Mouse (Mus musculus): Measurements from ENCODE around the gene Pnmal1. TPM values are rescaled to one million over a fixed set of nuclear protein-coding genes. Genes with fewer than 3 reads are reported as not detected.
"Not testable (repeated sequence)": the region's sequence is repeated elsewhere in the genome, so short reads cannot be mapped to it uniquely, and the experiment has no call there.

The Pnmal1 gene
- total and polyA plus RNA-seq, 3 experiments: 0.57 to 7.2 (median 2.6) TPM

DNA sequence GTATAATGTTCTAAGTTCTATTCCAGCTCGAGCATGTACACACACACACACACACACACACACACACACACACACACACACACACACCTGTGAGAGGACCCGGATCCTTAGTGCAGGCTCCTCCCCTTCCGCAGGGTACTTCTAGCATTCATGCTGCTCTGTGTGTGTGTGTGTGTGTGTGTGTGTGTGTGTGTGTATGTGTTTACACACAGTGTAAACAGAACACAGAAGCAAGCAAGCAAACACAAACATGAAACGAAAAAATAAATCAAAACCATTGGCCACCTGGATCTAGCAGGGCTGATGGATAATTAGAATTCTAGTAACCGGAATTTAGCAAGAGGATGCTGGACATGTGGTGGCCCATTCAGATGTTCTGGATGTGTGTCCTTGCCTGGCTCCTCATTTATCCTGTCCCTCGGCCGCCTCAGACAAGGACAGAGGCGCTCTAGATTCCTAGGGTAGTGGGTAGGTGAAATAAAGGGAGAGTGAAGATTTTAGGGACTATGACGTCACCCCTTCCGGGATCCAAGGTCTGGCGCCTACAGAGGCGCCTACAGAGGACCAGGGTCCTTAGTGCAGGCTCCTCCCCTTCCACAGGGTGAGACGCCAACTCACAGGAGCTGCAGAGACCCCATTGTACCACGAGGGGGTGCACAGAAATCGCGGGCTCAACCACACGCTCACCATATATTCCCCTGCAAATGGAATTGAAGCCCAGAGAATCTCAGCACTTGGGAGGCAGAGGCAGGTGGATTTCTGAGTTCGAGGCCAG lies 8.4 kb upstream of the Pnmal1 start:
- peak; percentile 86 for DNase-seq

DNA sequence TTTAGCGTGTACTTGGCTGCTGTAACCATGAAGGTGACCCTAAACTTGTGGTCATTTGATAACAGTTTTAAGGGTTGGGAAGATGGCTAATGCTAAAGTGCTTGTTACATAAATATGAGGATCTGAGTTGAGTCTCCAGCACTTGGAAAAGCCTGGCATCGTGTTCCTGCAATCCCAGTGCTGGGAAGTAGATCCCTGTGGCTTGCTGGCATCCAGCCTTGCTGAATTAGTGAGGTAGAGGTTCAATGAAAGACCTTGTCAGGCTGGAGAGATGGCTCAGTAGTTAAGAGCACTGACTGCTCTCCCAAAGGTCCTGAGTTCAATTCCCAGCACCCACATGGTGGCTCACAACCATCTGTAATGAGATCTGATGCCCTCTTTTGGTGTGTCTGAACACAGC lies 5.7 kb upstream of the Pnmal1 start:
- not testable (repeated sequence) for DNase-seq

DNA sequence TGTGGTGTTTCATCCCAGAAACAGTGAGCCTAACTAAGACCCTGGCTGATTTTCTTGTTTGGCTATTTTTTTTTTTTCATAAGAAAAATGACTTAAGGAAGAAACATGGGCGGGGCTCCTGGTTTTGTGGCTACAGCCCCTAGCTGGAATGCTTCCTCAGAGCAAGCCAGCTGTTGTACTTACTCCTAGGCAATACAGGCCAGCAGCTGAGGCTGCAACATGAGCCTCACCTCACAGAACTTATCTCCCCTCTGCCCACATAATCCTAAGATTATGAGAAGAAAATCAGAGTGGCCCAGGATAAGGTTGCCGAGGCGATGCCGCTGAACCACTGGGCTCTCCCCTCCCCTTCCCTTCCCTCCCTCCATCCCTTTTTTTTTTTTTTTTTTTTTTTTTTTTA lies 3.8 kb upstream of the Pnmal1 start:
- DNase-seq: no peak

DNA sequence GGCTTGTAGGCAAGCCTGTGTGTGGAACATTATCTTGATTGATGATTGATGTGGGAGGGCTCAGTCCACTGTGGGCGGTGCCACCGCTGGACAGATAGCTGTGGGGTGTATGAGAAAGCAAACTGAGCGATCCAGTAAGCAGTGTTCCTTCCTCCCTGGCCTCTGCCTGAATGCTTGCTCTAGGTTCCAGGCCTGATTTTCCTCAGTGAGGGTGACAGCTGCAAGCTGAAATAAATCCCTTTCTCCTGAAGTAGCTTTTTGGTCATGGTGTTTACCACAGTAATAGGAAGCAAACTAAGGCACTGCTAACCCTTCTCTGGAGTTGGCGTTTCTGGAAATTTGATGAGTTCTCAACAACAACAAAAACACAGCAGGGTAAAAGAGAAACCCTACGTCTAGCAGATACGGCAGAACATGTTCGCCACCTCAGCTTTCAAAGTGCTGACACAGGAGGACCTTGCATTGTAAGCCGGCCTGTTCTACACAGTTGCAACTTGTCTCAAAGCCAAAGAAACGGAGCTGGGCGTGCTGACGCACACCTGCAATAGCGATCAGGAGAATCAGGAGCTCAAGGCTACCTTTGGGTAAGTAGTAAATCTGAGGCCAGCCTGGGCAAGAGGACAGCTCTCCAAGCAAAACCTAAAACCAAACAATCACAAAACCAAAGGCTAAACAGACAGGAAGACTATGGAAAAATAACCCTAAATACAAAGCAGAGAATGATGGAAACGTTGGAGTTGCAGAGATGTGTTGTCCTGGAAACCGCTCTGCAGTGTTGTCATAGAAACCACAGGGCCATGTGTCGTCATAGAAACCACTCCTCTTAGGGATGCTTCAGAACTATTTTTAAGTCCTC lies 2.8 kb upstream of the Pnmal1 start:
- DNase-seq: no peak

DNA sequence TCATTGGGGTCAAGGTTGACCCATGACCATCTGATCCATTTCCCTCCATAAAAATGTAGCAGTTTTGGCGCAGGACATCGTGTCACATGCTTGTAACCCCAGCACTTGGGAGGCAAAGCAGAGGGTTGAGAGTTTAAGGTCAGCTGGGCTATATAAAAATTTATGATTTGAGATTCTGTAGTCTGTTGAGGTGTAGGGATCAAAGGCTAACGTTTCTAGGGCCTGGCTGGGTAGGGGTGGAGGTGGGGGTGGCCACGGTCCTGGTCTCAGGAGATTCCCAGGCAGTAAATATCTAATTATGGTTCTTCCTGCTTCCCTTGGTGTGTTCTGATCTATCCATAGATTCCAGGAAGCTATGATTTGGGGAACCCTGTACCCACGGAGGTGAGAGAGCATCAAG lies 2.2 kb downstream of the Pnmal1 start:
- no peak for DNase-seq

DNA sequence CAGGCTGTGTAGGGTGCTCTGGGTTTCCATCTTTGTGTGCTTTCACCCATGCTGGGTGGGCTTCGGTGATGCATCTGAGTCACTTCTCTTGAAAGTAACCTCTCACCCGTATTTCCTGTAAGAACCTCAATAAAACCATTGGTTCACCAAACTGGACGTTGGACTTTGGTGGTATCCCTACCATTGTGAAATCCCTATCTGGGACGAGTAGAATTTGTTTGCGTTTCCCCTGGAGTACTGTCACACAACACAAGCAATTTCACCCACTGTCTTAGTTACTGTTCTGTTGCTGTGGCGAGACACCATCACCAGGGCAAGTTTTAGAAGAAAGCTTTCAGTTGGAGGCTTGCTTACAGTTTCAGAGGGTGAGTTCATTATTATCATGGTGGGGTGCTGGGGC lies 8.9 kb downstream of the Pnmal1 start:
- DNase-seq: no peak

DNA sequence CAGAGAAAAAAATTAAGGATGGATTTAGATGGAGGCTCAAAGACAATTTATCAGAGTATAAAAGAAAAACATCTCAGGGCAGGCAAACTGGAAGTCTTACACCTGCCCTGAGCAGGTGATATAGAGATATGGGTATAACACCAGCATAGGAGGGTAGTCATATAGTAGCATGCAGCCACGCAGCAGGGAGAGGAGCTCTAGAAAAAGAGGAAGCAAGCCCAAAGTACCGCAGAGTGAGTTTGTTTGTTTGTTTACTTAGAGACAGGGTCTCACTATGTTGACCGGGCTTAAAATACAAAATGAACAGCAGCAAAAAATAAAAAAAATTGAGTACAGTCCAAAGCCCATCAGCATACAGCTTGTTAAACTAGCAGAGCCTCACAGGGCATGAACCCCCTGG lies 11.7 kb downstream of the Pnmal1 start:
- DNase-seq: no peak

DNA sequence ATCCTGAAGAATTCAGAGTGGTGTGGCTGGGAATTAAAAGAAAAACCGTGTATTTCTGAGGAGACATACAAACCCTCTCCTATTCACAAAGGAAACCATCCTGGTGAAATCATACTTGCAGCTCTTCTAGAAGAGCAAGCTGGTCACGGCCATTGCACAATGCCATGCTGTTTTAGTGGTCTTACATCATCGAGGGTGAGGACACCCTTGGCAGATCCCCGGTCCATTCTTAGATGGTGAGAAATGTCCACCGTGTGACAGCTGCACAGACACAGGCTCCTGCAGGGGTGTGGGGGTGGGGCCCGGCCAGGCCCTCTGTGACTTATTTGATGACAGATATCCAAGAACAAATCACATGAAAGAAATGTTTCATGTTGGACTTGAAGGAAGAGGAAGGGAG lies 14.5 kb downstream of the Pnmal1 start:
- peak; percentile 70 for DNase-seq

DNA sequence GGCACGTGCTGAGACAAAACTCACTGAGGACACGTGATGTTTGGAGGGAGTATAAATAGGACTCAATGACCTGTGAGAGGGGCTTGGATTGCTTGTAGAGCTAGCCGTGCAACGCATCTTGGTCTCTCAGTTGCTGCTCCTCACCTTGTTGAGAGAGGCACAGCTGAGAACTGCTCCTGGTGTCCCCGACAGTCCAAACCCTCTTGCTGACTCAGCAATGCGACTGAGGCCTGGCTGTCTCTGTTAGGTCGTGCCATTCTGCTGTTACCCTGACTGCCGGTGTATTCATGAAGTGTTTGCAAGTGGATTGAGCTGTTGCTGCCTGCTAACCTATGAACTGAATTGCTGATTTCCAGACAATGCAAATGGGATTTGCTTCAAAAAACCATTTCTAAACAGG lies 16.8 kb downstream of the Pnmal1 start:
- no peak for DNase-seq

DNA sequence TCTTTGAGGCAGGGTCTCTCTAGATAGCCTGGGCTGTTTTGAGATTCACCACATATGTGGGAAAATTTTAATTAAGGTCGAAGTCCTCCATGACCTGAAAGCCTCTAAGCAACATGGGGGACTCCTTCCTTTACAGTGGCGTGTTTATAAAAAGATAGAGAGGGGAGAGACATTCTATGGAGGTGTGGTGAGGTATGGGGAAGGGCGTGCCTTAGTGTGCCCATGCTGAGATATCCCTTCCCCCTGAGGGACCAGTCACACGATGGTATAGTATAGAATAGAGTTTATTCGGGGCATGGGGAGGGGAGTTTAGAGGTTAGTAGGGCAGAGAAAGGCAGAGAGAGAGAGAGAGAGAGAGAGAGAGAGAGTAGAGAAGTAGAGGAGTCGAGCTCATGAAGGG lies 18.7 kb downstream of the Pnmal1 start:
- DNase-seq: no peak

DNA sequence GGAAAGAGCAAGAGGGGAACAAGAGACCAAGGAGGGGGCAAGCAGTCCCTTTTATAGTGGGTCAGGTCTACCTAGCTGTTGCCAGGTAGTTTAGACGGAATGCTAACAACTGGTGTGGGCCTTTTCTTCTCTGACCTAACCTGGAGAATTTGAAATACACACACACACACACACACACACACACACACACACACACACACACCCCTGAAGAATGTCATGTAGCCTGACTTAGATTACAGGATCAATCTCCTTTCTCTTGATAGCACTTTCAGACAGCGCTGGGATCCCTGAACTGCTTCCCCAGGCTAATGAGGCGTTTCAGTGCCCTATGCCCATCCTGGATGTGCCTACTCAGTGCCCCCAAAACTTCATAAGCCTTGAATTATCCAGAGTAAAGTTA lies 19.1 kb downstream of the Pnmal1 start:
- no peak for DNase-seq

DNA sequence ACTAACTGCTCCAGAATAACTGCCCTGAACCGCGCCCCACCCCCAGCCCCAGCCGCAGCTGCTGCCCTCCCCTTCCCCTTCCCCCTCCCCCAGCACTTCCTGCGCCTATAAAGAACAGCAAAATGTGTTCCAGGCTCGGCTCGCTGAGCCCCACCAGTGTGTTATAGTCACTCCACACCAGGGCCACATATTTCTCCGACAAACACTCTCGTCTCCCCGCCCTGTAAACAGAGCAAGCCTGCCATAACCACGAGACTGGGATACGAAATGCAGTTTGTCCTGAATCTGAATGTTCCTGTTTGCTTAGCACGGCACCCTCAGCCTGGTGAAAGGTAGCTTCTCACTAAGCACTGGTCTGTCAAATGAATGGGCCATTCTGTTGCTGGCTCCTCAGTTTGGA lies 20.9 kb downstream of the Pnmal1 start:
- DNase-seq: peak; percentile 39

DNA sequence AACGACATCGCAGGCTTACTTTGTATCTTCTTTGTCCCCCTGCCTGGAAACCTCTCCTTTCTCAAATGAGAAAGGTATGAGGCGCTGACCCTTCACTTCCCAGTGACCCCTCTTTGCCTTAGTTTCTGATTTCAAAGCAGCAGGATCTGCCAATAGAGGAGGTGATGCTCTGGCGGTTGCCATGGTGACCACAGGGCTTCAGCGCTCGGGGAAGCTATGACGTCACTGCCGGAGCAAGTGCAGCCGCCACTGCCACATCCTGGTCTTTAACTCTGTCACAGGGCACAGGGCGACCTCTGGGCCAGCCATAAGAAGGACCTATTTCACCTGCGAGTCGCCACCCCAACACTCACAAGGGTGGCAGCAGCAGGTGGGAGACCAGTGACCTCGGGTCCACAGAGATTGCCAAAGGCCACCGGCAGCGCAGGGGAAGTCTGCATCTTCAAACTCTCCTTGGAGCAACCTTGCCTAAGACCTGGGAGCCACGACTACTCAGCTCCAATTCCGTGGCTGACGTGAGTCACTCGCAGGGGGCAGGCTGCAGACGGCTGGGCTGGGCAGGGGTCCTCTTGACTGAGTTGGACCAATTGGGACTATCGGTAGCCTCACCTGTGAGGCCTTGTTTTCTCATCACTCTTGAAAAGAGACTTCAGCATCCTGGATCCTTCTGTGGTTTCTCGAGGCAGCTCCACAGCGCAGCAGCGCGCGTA lies 23.5 kb downstream of the Pnmal1 start, which contains the start of gene Gm42372:
Gene Gm42372, plus strand, starts transcription at position 228 of the 710 bp plus-strand sequence.
- DNase-seq: peak; percentile 43

DNA sequence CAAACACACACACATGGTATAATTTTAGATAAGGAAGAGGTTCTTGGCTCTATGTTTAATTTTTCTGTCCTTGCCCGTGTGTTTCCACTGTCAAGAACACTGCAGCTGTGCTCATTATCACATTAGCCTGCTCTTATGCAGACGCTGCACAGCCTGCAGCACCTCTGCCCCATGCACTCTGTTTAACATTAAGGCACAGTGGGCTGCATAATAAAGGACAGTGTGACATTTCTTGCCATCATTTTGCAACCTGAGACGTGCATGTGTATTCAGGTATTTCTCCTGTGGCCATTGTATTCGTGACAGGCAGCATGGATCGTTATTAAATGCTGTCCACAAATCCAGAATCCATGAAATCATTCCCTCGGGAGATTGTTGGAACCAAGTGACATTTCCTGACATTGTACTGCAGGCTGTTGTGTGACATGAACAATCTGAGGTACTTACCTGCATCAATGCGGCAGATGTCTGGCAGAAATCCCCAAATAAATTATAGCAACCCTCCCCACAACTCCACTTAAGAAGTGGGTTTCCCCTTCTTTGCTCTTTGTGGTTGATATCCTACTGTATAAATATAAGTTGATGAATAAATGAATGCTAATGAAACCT lies 28.2 kb downstream of the Pnmal1 start:
- no peak for DNase-seq

DNA sequence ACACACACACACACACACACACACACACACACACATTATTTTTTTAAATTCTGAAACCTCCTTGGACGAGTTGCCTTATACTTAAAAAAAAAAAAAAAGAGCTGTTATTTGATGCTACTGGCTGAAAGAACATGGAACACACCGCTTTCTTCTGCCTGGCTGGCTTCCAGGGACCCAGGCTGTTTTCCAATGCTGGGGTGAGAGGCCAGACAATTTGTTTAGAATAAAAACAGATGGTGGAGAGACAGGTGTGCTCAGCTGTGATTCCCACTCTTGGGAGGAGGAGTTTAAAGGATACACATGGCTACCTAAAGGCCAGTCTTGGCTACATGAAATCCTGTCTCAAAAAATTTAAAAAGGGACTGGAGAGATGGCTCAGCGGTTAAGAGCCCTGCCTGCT lies 28.9 kb downstream of the Pnmal1 start:
- peak; percentile 43 for DNase-seq

DNA sequence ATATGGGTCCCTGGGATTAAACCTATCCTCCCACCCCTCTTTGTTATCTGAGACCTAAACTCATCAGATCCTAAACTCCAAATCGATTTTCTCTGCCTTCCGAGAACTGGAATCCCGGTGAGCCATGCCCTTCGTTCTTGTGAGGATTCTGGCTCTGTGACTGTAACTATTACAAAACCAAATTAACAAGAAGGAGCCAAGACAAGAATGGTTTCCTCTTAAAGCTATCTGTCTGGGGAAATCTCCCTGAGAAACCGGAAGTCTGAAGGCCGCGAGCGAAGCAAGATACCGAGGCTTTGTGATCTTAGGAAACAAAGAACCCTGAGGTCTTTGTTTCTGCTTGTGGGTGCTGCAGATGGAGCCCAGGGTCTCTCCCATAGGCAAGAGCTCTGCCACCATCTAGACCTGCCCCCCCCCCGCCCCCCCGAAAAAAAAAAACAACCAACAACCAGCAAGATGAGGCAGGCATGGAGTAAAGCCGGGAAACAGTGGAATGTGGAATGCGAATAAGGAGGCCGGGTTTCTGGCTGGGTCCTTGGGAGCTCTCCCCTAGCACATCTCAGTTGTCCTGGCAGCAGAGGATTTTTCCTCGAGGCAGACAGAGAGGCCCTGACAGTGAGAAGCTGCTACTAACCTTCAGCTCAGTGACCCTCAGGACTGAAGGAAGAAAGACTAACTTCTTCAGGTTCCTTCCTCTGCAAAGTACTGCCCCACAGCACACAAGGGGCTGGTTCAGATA lies 30.7 kb downstream of the Pnmal1 start:
- DNase-seq: peak; percentile 36

DNA sequence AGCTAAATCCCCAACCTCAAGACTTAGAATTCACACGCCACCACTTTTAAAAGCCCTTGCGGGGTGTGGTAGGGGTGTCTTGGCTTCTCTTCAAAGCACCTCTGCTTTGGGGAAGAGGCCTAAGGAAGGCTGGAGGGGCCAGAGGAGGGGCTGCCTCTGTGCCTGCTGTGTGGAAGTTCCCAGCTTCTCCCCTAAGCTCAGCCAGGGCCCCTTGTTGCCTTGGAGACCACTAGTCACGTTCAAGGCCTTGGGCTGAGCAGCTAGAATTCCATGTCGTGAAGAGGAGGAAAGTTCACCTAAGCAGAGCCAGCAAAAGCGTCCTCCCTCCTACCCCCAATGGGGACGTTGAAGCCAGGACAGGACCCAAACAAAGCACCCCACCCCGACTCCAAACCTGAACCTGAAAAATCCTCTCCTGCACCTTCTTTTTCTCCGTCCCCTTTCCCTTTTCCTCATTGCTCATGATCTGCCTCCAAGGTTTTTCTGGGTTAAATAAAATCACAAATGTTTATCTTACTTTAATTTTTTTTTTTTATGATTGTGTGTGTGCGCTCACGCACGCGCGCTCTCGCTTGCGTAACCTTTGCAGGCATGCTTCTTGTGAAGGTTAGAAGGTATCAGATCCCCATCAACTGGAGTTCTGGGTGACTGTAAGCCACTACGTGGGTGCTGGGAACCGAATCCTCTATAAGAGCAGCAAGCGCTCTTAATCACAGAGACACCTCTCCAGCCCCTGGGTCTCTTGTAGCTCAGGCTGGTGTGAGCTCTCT lies 32.4 kb downstream of the Pnmal1 start:
- DNase-seq: peak; percentile 68

DNA sequence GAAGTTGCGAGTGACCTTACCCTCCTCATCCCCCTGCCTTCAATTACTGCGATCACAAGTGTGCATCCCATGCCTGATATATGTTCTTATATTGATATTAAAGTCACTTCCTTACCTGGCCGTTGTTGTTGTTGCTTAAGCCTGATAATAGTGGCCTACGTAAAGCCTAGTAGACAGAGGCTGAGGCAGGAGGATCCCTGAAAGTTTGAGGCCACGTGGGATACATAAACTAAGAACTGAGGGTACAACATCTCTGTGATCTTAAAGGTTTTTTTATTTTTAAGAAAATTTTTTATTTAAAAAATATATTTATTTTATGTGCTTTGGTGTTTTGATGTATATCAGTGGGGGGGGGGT lies 33.0 kb downstream of the Pnmal1 start, which contains the start of gene Ccdc8:
Gene Ccdc8, plus strand, starts transcription at position 258 of the 357 bp plus-strand sequence.
- no peak for DNase-seq

DNA sequence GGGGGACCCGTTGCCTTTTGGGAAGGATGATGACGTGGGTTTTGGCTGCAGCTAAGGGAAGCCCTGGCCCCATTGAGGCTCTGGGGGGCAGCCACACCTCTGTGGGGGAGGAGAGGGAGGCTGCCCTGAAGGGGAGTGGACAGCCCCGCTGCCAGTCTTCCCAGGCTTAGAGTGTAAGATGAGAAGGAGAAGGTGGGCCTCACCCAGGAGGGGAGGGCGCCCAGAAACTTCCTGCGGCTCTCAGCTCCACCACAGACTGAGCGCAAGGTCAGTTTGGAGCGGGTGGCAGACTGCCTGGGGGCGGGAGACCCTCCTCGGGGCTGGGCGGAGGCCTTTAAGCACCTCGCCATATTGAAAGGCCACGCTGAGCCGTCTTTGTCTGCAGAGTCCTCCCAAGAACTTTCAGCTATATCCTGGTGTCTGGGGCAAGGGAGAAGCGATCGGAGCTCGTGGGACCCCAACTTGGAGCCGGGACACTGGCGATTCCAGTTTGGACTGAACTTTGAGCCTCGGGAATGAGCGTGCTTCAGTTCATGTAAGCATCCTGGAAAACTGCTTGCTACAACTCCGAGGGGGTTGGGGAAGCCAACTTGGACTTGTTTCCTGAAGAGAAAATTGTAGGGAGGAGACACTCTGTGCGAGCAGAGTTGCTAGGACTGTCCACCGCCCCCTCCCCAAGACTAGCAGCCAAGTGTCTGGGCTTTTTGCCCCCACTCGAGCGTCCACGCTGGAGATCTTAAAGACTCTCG lies 34.3 kb downstream of the Pnmal1 start:
- DNase-seq: peak; percentile 93

DNA sequence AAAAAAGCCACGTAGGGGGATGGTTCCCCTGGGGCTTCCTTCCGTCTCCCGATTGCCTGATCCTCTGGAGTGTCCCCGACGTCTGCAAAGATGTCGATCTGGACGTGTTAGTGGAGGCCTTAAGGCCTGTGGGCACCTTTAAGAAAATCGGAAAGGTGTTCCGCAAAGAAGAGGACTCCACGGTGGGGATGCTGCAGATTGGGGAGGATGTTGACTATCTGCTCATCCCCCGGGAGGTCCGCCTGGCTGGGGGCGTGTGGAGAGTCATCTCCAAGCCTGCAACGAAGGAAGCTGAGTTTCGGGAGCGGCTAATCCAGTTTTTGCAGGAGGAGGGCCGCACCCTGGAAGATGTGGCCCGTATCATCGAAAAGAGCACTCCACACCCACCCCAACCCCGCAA lies 34.9 kb downstream of the Pnmal1 start:
- peak; percentile 40 for DNase-seq
